Mouse (Mus musculus): ENCODE measurements around the gene Cherp.
A peak's percentile ranks its signal among the peaks of the same experiment; 100 is the strongest.

The Cherp gene

GRCm38 (mm10) chr8:72474826-72475546, at the start of gene Cherp:
Gene Cherp, minus strand, starts transcription at chr8:72475226.
- DNase-seq (ENCODE audit: low spot score) = peak; percentile 74

- DNase-seq (ENCODE audit: low spot score) = no peak
Observed at GRCm38 (mm10) chr8:72521888-72522287, 46.9 kb upstream of the Cherp start.

- DNase-seq (ENCODE audit: low spot score) = no peak
Observed at GRCm38 (mm10) chr8:72517421-72517988, 42.5 kb upstream of the Cherp start.

GRCm38 (mm10) chr8:72513158-72513557, 38.1 kb upstream of the Cherp start:
- no peak for DNase-seq (ENCODE audit: low spot score)

- DNase-seq (ENCODE audit: low spot score) = no peak
Observed at GRCm38 (mm10) chr8:72512648-72513047, 37.6 kb upstream of the Cherp start.

GRCm38 (mm10) chr8:72507505-72507904, 32.5 kb upstream of the Cherp start:
- no peak for DNase-seq (ENCODE audit: low spot score)

GRCm38 (mm10) chr8:72504637-72505314, 29.8 kb upstream of the Cherp start:
- no peak for DNase-seq (ENCODE audit: low spot score)

- no peak for DNase-seq (ENCODE audit: low spot score)
Observed at GRCm38 (mm10) chr8:72504137-72504536, 29.1 kb upstream of the Cherp start.

- DNase-seq (ENCODE audit: low spot score) = no peak
Observed at GRCm38 (mm10) chr8:72500521-72500931, 25.5 kb upstream of the Cherp start.

GRCm38 (mm10) chr8:72499521-72500284, 24.7 kb upstream of the Cherp start:
- no peak for DNase-seq (ENCODE audit: low spot score)

GRCm38 (mm10) chr8:72498527-72498926, 23.5 kb upstream of the Cherp start:
- no peak for DNase-seq (ENCODE audit: low spot score)

- DNase-seq (ENCODE audit: low spot score) = no peak
Observed at GRCm38 (mm10) chr8:72497911-72498310, 22.9 kb upstream of the Cherp start.

- DNase-seq (ENCODE audit: low spot score) = no peak
Observed at GRCm38 (mm10) chr8:72496217-72496616, 21.2 kb upstream of the Cherp start.

- no peak for DNase-seq (ENCODE audit: low spot score)
Observed at GRCm38 (mm10) chr8:72495411-72496111, 20.5 kb upstream of the Cherp start.

GRCm38 (mm10) chr8:72493381-72493780, 18.4 kb upstream of the Cherp start:
- no peak for DNase-seq (ENCODE audit: low spot score)

- peak; percentile 99 for DNase-seq (ENCODE audit: low spot score)
Observed at GRCm38 (mm10) chr8:72492622-72493081, 17.6 kb upstream of the Cherp start.

GRCm38 (mm10) chr8:72491680-72492621, 16.9 kb upstream of the Cherp start, which contains the start of gene Slc35e1:
Gene Slc35e1, minus strand, starts transcription at chr8:72492614.
- DNase-seq (ENCODE audit: low spot score) = no peak

- no peak for DNase-seq (ENCODE audit: low spot score)
Observed at GRCm38 (mm10) chr8:72491017-72491416, 16.0 kb upstream of the Cherp start.

- no peak for DNase-seq (ENCODE audit: low spot score)
Observed at GRCm38 (mm10) chr8:72487014-72487413, 12.0 kb upstream of the Cherp start.

- no peak for DNase-seq (ENCODE audit: low spot score)
Observed at GRCm38 (mm10) chr8:72485456-72486199, 10.6 kb upstream of the Cherp start.
